Comparison of ENCODE assay signal across 8 mouse cellular contexts in the genomic region with DNA sequence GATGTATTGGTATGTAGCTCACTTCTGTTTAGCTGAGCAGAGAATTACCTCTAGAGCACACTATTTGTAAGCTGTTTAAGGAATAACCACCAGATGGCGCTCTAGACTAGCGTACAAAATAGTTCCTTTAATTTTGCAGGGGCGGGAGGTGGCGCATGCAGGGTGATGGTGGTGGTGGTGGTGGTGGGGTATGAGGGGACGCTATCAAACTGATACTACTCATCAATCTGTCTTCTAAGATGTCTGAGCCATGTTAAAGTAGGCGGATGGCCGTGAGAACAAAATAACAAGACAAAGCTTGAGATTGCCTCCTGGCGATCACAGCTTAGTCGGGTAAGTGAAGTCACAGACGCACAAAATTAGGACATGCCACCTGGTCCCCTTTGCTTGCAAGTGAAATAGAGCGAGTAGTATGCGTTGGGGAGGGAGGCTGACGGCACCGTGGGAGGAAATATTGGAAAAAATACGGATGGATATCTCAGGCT.
A peak's percentile ranks its signal among the peaks of the same experiment; 100 is the strongest.
DNase-seq lines count a peak whose midpoint lies in the region; ATAC-seq lines count a peak whose summit lies in the region.

No protein-coding gene starts in this region.

- no peaks in the 10 kb centered on the region for H3K4me1 ChIP-seq in embryonic facial prominence, embryonic 13.5 days
- H3K4me1 ChIP-seq in hindbrain, embryonic 12.5 days = no peaks in the 10 kb centered on the region
- no peaks in the 10 kb centered on the region for H3K4me1 ChIP-seq in limb, embryonic 10.5 days
- H3K4me1 ChIP-seq in neural tube, embryonic 15.5 days = peaks cover 5% of the 10 kb centered on the region; the same call in 1 of the 2 replicates

- peak; percentile 74 for DNase-seq in heart, adult 11 months
- no peak for DNase-seq in heart, postnatal 25 days (ENCODE audit: low spot score)
- DNase-seq in Muller cell, postnatal 12 days (ENCODE audit: inconsistent ontology term) = peak; percentile 63
- DNase-seq in limb, embryonic 10.5 days (ENCODE audit: low spot score) = peak; percentile 46

- peak overlapping the region; percentile 35 for H3K4me2 ChIP-seq in embryonic facial prominence, embryonic 13.5 days
- peak overlapping the region; percentile 30 for H3K4me2 ChIP-seq in hindbrain, embryonic 12.5 days (replicated peaks)
- peak overlapping the region; percentile 51 for H3K4me2 ChIP-seq in neural tube, embryonic 15.5 days

- ATAC-seq in embryonic facial prominence, embryonic 13.5 days (ENCODE audit: insufficient number of reproducible peaks, insufficient read depth, low FRiP score, low TSS enrichment, low read depth) = no peak
- ATAC-seq in hindbrain, embryonic 12.5 days (ENCODE audit: low FRiP score) = no peak
- ATAC-seq in neural tube, embryonic 15.5 days (ENCODE audit: low FRiP score) = peak; percentile 50
- no peak for ATAC-seq in monocyte, adult 5-6 weeks (replicated peaks; ENCODE audit: insufficient number of reproducible peaks, low FRiP score, low TSS enrichment, poor library complexity, severe bottlenecking)

- H3K27ac ChIP-seq in embryonic facial prominence, embryonic 13.5 days = no peak overlapping the region
- H3K27ac ChIP-seq in hindbrain, embryonic 12.5 days = no peak overlapping the region
- H3K27ac ChIP-seq in limb, embryonic 10.5 days = no peak overlapping the region
- H3K27ac ChIP-seq in neural tube, embryonic 15.5 days (replicated peaks) = no peak overlapping the region

- H3K9me3 ChIP-seq in embryonic facial prominence, embryonic 13.5 days = no peaks in the 10 kb centered on the region
- no peaks in the 10 kb centered on the region for H3K9me3 ChIP-seq in hindbrain, embryonic 12.5 days (replicated peaks)
- no peaks in the 10 kb centered on the region for H3K9me3 ChIP-seq in limb, embryonic 10.5 days (replicated peaks)
- H3K9me3 ChIP-seq in neural tube, embryonic 15.5 days (replicated peaks) = no peaks in the 10 kb centered on the region

- H3K36me3 ChIP-seq in embryonic facial prominence, embryonic 13.5 days = no peaks in the 10 kb centered on the region
- no peaks in the 10 kb centered on the region for H3K36me3 ChIP-seq in hindbrain, embryonic 12.5 days
- no peaks in the 10 kb centered on the region for H3K36me3 ChIP-seq in limb, embryonic 10.5 days
- H3K36me3 ChIP-seq in neural tube, embryonic 15.5 days = no peaks in the 10 kb centered on the region

- 30% methylated on average over 15 of the region's 15 CpGs for WGBS in embryonic facial prominence, embryonic 13.5 days
- WGBS in hindbrain, embryonic 12.5 days = 29% methylated on average over 15 of the region's 15 CpGs
- WGBS in limb, embryonic 10.5 days = 36% methylated on average over 15 of the region's 15 CpGs
- 25% methylated on average over 15 of the region's 15 CpGs for WGBS in neural tube, embryonic 15.5 days

- H3K4me3 ChIP-seq in embryonic facial prominence, embryonic 13.5 days = no peak overlapping the region
- H3K4me3 ChIP-seq in hindbrain, embryonic 12.5 days = no peak overlapping the region
- no peak overlapping the region for H3K4me3 ChIP-seq in limb, embryonic 10.5 days
- 0 out of 2 replicates have a peak overlapping the region, but pooled peaks have one; percentile 5 for H3K4me3 ChIP-seq in neural tube, embryonic 15.5 days (replicated peaks)

- no peaks in the 10 kb centered on the region for H3K27me3 ChIP-seq in embryonic facial prominence, embryonic 13.5 days
- H3K27me3 ChIP-seq in hindbrain, embryonic 12.5 days = no peaks in the 10 kb centered on the region
- no peaks in the 10 kb centered on the region for H3K27me3 ChIP-seq in limb, embryonic 10.5 days (ENCODE audit: low read depth, poor library complexity, severe bottlenecking)
- no peaks in the 10 kb centered on the region for H3K27me3 ChIP-seq in neural tube, embryonic 15.5 days (replicated peaks)

- intact Hi-C loops in heart, postnatal 25 days (cut with DNase I) = loop anchor here (1.0 to 5.0 kb wide), 2 partner anchors 1181 to 1336 kb away; no protein-coding TSS in a partner anchor

- H3K9ac ChIP-seq in embryonic facial prominence, embryonic 13.5 days = no peak overlapping the region
- H3K9ac ChIP-seq in hindbrain, embryonic 12.5 days = no peak overlapping the region
- no peak overlapping the region for H3K9ac ChIP-seq in neural tube, embryonic 15.5 days (replicated peaks)
